Mouse (Mus musculus): Measurements from ENCODE around the gene Lrrc15. TPM values are rescaled to one million over a fixed set of nuclear protein-coding genes. Genes with fewer than 3 reads are reported as not detected.

The Lrrc15 gene
- total RNA-seq, 1 experiment from 2014 or later, result not detected

GRCm38 (mm10) chr16:30275558-30276340 lies 7.3 kb downstream of the Lrrc15 start:
- no peak for DNase-seq

- no peak for DNase-seq
These were observed 10.0 kb downstream of the Lrrc15 start for GRCm38 (mm10) chr16:30273065-30273464.

DNA sequence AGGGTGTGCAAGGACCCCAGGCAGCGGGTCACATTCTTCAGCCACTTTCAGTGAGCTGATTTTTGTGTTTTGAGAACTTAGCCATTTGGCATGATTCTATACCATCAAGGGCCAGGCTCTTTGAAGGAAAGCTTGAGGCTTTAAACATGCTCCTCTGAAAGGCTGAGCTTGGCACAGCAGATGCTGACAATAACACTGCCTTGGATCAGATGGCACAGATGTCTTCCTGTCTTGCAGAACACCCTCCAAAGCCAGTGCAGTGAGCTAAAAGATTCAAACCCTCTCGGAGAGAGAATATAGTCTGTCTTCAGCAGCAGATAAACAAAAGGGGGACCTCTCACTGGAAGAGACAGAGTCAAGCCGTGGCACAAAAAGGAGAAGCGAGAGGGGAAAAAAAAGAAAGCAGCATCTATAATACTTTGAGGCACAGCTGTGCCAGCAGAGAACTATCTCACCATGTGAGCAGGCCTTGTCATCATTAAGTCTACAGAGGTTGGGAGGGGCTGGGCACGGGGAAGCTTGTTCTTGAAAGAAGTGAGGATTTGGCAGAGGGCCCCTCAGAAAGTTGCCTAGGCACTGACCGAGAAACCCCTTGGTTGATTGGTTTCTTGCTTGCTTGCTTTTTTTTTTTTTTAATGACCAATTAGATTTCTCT lies 11.0 kb downstream of the Lrrc15 start:
- DNase-seq, result no peak

DNA sequence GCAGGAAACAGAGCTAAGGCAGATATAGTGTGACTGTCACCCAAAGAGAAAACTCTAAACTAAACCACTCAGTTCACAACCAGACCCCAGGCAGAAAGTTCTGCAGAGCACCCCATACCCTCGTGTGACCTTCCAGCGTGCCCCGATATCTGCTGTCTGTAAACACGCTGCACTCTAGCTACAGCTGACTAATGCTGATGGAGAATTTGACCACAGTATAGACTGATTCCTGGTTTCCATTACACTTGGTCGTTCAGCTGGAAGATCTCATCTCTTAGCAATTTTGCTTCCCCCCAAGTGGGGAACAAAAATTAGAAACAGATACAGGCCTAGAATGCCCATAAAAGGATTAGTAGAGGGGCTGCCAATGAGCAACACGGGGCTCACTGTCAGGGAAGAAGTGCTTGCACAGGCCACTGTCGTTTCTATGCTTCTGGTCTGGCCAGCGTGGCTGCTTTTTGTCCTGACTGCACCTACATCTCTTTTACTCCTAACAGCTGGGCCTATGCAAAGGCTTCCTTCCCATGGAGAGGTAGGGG lies 11.8 kb downstream of the Lrrc15 start:
- no peak for DNase-seq

GRCm38 (mm10) chr16:30267359-30267758 lies 15.7 kb downstream of the Lrrc15 start, which contains the start of gene Cpn2:
Gene Cpn2, minus strand, starts transcription at chr16:30267499.
- peak; percentile 21 for DNase-seq

- DNase-seq, result no peak
These were observed 16.5 kb downstream of the Lrrc15 start for GRCm38 (mm10) chr16:30266561-30266960.

GRCm38 (mm10) chr16:30265611-30266010 lies 17.4 kb downstream of the Lrrc15 start:
- no peak for DNase-seq

DNA sequence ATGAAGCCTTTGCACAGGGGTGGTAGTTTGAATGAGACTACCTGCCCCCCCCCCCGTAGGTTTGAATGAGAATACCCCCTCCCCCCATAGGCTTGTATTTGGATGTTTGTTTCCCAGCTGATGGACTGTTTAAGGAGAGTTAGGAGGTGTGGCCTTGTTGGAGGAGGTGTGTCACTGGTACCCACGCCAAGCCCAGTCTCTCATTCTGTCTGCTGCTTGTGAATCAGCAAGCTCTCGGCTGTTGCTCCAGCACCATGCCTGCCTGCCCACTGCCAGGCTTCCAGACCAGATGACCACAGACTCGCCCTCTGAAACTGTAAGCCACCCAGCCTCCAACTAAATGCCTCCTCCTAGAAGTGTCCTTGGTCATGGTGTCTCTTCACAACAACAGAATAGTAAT lies 19.9 kb downstream of the Lrrc15 start:
- DNase-seq, result no peak

GRCm38 (mm10) chr16:30262664-30263063 lies 20.4 kb downstream of the Lrrc15 start:
- DNase-seq, result peak; percentile 75

- no peak for DNase-seq
These were observed 20.9 kb downstream of the Lrrc15 start for GRCm38 (mm10) chr16:30262157-30262556.

DNA sequence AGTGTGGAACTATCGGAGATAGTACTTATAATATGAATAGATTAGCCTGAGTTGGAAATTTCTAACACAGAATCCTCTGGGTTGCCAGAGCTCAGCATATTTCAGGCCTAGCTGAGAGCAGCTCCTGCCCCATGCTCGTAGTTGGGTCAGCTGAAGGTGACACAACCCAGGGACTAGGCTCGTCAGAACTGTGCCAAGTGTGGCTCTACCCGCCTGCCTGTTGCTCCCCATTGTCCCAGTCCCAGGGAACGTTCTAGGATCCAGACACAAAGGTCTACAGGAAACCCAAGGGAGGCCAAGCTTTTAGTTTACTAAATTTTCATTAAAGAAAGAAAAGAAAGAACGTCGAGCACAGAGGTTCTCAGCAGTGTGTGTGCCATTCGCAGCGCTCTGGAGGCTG lies 21.7 kb downstream of the Lrrc15 start:
- DNase-seq, result no peak

GRCm38 (mm10) chr16:30260012-30260635 lies 22.9 kb downstream of the Lrrc15 start:
- DNase-seq, result no peak

DNA sequence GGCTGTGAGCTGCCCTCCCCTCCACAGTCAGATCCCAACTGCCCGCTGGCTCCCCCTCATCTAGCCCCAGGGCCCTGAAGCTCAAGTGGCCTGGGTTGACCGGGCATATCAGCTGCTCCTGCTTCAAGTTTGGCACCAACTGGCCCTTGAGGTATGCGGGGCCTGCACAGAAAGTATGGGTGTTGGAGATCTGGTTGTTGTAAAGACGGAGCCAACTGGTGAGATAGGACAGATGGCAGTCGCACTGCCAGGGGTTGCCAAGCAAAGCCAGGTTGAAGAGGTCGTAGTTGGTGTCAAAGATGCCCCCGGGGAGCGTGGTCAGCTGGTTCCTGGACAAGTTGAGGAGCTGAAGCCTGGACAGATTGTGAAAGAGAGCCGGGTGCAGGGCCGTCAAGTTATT lies 23.6 kb downstream of the Lrrc15 start:
- DNase-seq, result peak; percentile 21

GRCm38 (mm10) chr16:30258441-30258840 lies 24.6 kb downstream of the Lrrc15 start:
- DNase-seq, result no peak

DNA sequence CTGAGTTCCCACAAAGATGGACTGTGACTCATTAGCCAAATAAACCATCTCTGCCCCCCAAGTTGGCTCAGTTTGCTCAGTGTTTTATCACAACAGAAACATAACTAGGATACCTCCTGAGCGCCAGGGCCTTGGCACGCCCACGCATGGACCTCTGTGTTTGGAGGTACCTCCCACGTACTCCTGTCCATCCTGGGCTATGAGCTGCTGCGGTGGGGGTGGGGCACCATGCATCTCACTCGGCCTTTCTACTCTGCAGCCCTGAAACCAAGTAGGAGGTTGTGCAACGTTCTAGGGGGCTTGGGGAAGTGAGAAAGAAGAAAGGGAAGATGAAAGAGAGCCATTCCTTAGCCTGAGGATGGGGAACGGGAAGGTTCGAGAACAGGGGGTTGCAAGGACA lies 25.3 kb downstream of the Lrrc15 start:
- no peak for DNase-seq

DNA sequence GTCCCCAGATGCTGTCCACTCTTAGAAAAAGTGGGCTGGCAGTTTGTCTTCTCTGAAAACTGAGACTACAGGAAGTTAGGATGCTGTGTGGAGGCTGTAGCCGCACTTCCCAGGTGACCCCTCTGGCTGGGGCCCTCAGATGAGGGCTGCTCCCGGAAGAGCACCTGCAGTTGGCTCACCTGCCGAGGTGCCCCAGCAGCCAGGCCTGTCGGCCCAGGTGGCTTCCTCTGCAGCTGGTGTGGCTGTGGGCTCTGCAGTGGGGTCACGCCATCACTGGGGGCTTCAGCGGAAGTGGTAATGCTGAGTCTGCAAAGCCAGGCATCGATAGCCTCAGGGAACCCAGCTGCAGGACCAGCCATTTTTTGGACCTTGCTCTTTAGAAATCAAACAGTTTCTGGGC lies 28.0 kb downstream of the Lrrc15 start:
- no peak for DNase-seq

GRCm38 (mm10) chr16:30253900-30254299 lies 29.2 kb downstream of the Lrrc15 start:
- DNase-seq, result no peak

DNA sequence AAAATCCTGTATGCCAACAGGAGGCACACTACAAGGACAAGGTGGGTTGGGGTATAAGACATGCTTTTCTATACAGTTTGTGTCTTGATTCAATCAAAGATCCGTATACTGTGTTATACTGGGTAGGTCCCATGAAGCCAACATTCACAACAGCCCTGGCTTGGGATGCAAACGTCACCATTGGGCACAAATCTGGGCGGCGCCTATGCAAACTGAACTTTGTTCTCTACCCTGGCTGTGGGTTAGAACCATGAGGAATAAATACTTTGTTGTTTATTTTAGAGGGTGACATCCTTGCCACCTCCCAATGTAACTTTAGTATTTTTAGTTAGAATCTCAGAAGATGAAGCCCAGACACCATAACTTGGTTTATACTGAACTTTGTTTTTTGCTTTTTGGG lies 29.7 kb downstream of the Lrrc15 start:
- no peak for DNase-seq

- peak; percentile 83 for DNase-seq
These were observed 31.0 kb downstream of the Lrrc15 start for GRCm38 (mm10) chr16:30252003-30252418.

GRCm38 (mm10) chr16:30244037-30244700 lies 38.9 kb downstream of the Lrrc15 start:
- DNase-seq, result no peak

DNA sequence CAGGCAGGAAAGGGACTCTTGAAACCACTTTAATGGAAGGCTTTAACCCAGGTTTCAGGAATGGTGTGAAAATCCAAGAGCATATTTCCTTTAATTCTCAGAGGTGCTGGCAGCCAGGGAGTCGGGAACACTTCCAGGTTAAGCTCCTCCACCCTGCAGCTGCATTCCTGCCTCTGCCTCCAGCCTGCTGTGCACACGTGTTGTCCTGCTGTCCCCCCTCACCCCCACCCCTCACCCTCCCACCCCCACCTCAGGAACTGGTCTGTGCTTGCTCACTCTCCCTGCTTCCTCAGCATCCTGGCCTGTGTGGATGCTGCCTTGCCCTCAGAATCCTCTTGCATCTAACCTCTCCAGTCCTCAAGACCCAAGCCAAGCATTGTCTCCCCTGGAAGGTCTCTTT lies 41.4 kb downstream of the Lrrc15 start:
- no peak for DNase-seq

- no peak for DNase-seq
These were observed 44.3 kb downstream of the Lrrc15 start for GRCm38 (mm10) chr16:30238791-30239190.

All from adrenal gland, postnatal 25 days (tissue).